Mouse (Mus musculus) kidney, adult 2 months (tissue): ENCODE data around the gene Amer3.

ENCODE experiments used
- CTCF ChIP-seq: fragments of 200-500 bp; conservative IDR thresholded peaks from 2 replicates; pipeline ENCODE4 v1.5.1; 2011; ENCODE audit warnings: low read depth, mild to moderate bottlenecking, control low read depth, low read length, moderate library complexity, mixed read lengths; ENCODE audit not compliant: insufficient read depth, insufficient read length
- POLR2A ChIP-seq: fragments of 200-500 bp; IDR thresholded peaks from one replicate; pipeline ENCODE4 v1.6.1; 2011; ENCODE audit warnings: low read depth, low read length, control low read depth

DNA sequence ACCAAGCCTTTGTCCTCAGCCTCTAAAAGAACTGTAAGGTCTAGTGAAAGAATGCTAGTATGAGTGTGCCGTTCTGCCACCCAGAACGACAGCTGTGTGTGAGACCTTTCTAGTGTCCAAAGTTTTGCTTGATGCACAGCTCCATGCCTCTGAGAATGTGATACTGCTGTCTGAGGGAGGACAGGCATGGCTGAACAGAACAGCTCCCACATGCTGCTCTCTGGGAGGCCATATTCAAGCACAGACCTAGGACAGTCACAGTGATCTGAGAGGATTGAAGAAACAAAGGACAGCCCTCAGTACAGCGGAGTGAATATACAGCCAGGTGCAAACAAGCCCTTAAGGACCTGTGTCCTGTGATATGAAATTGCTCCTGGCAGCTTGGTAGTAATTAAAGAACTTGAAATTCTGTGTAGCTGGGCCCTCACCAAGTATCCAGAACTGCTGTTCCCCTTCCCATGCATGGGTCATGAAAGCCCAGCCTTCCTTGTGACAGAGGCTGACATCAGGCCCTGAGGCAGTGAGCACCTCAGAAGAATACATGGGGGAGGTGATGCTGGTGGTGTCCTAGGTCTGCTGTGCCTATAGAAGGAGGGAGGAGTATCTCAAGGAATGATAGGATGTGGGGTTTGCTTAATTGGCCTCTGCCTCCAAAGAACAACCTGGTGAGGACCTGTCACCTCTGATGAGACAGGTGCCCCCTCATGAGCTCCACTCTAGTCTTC lies 22.0 kb downstream of the Amer3 start:
- TF ChIP-seq CTCF (no peak), POLR2A (no peak)
